Mouse (Mus musculus) thymus, adult 2 months (tissue): ENCODE results near the gene Mark2.

ENCODE experiments used
- CTCF ChIP-seq: fragments of 200-500 bp; IDR thresholded peaks from 2 replicates; pipeline ENCODE4 v1.5.1; 2012; ENCODE audit warnings: mild to moderate bottlenecking, control low read depth, low read length, moderate library complexity, borderline replicate concordance; ENCODE audit not compliant: control insufficient read depth, poor library complexity, insufficient read depth; ENCODE audit errors: extremely low read depth
- POLR2A ChIP-seq: fragments of 200-500 bp; IDR thresholded peaks from 2 replicates; pipeline ENCODE4 v1.6.1; 2012; ENCODE audit warnings: mild to moderate bottlenecking, low read length, control low read depth, moderate library complexity; ENCODE audit not compliant: control insufficient read depth, poor library complexity, insufficient read depth; ENCODE audit errors: extremely low read depth

- TF ChIP-seq CTCF, result no peak
- no peak for TF ChIP-seq POLR2A
These were observed 63.3 kb downstream of the Mark2 start for GRCm38 (mm10) chr19:7278200-7278906.
